Mouse (Mus musculus) hindbrain, embryonic 13.5 days (tissue): ENCODE measurements around the gene Ube2r2. TPM values are rescaled to one million over a fixed set of nuclear protein-coding genes. Genes with fewer than 3 reads are reported as not detected.

Experiments
- ATAC-seq: fragments of 200-750 bp; cut with Nextera tagmentation; 2 replicates; pipeline ENCODE4 v1.8.0; 2017; ENCODE audit warnings: moderate TSS enrichment; ENCODE audit not compliant: low FRiP score
- H3K27ac ChIP-seq: fragments of 300-500 bp; sonication (generic); 2 replicates; pipeline ENCODE4 v1.5.1; 2015; ENCODE audit warnings: inconsistent platforms, mild to moderate bottlenecking, moderate library complexity
- H3K27me3 ChIP-seq: fragments of 300-500 bp; sonication (generic); 2 replicates; pipeline ENCODE4 v1.6.1; 2015; ENCODE audit warnings: mild to moderate bottlenecking, inconsistent platforms
- H3K36me3 ChIP-seq: fragments of 300-500 bp; sonication (generic); 2 replicates; pipeline ENCODE4 v1.6.1; 2015; ENCODE audit warnings: mild to moderate bottlenecking, inconsistent platforms
- H3K4me1 ChIP-seq: fragments of 300-500 bp; sonication (generic); replicated peaks from 2 replicates; pipeline ENCODE4 v1.6.1; 2015; ENCODE audit warnings: inconsistent platforms
- H3K4me2 ChIP-seq: fragments of 300-500 bp; sonication (generic); 2 replicates; pipeline ENCODE4 v1.6.1; 2015; ENCODE audit warnings: inconsistent platforms, mild to moderate bottlenecking, moderate library complexity
- H3K4me3 ChIP-seq: fragments of 300-500 bp; sonication (generic); 2 replicates; pipeline ENCODE4 v1.5.1; 2015; ENCODE audit warnings: mild to moderate bottlenecking, inconsistent platforms
- H3K9ac ChIP-seq: fragments of 300-500 bp; sonication (generic); 2 replicates; pipeline ENCODE4 v1.6.1; 2015; ENCODE audit warnings: mild to moderate bottlenecking, inconsistent platforms
- H3K9me3 ChIP-seq: fragments of 300-500 bp; sonication (generic); 2 replicates; pipeline ENCODE4 v1.6.1; 2016; ENCODE audit warnings: inconsistent platforms
- WGBS: fragments of 180-500 bp; shearing (Covaris S2); methylation state at CpG from one replicate; pipeline ENCODE4 v1.1.7; 2015; 5-methylcytosine and 5-hydroxymethylcytosine counted together
- polyA plus RNA-seq: library from polyadenylated mRNA; unstranded; fragments of >200 nt; fragmentation: Nextera tagmentation; extraction: Ambion mirVana; gene quantifications from 2 replicates; pipeline ENCODE4 v1.2.1, GENCODE M21; 2015

The Ube2r2 gene
- polyA plus RNA-seq, 1 experiment from 2014 or later: 71.3 TPM

DNA sequence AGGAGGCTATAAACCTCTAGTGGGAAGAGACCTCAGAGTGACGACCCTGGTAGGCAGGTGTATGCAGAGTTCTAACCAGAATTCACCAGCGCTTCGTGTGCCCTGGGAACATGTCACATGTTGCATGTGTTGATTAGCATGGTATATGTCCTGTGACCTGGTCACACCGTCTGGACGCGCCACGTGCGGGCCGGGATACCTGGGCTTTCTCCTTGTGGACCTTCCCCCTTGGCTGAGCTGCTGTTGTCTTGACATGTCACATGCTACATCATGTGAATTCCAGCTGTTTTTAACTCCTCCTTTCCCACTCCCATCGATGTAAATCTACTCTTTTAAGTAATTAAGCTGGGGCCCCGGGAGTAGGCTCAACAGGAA is 37.0 kb upstream of the Ube2r2 start:
- Histone ChIP-seq H3K4me1 (peaks cover 12% of the 10 kb centered on the region), H3K4me2 (peak overlapping the region; percentile 90), H3K9ac (peak overlapping the region; percentile 75), H3K27ac (no peak overlapping the region), H3K27me3 (peaks cover 45% of the 10 kb centered on the region), H3K4me3 (peak overlapping the region; percentile 52), H3K9me3 (no peaks in the 10 kb centered on the region), H3K36me3 (no peaks in the 10 kb centered on the region)
- 17% methylated on average over 11 of the region's 11 CpGs for WGBS
- ATAC-seq: peak; percentile 50; the same call in 1 of the 2 replicates

DNA sequence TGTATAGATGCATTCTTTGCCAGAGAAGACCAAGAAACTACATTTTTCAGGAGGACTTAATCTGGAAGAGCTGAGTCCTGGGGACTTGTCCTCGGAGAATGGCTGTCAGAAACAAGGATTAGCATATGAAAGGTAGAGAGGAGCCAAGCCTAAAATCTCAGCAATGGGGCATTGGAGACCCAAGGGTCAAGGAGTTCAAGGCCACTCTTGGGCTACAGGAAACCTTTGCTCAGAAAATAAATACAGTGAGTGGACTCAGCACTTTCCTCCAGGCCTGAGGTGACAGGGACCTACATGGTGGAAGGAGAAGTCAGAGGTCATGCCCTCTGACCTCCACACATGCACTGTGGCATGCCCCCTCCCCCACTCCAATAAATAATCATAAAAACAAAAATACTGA is 34.6 kb upstream of the Ube2r2 start:
- no peaks in the 10 kb centered on the region for H3K36me3 ChIP-seq
- H3K4me3 ChIP-seq: no peak overlapping the region
- no peak overlapping the region for H3K4me2 ChIP-seq
- H3K9me3 ChIP-seq: no peaks in the 10 kb centered on the region
- no peak for ATAC-seq
- H3K27me3 ChIP-seq: peaks cover 42% of the 10 kb centered on the region
- H3K9ac ChIP-seq: no peak overlapping the region
- 23% methylated on average over 1 of the region's 1 CpGs for WGBS
- H3K4me1 ChIP-seq: peaks cover 12% of the 10 kb centered on the region
- no peak overlapping the region for H3K27ac ChIP-seq

DNA sequence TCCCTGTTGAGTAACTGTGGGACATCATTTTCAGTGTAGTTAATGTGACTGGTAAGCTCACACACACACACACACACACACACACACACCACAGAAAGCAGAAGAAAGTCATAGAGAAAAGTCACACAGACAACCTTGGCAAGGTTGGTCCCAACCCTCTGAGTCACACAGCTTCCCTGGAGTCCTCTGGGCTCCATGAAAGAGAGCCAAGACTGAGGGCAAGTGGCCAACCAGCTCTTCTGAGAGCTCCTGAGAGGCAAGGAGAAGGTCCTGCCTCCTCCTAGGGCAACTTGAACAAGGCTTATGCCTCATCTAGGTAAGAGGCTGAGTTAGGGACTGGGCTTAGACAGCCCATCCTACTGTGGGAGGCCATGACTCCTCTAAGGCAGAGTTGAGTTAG is 32.6 kb upstream of the Ube2r2 start:
- H3K4me3 ChIP-seq: no peak overlapping the region

DNA sequence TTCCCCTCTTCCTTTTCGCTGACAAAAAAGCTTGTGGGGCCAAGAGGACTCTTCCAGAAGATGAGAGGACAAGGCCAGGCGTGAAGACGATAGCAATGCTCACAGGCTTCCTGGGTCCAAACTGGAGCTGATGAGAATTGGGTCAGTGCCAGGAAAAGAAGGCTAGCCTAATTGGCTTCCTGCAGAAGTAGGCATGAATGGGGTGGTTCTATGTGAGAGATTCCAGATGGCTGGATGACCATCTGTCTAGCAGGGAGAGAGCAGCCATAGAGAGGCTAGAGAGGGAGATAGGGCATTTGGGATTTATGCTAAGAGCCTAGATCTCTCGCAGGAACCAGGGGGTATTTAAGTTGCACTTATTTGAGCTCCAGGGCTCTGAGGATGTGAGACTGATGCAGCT is 28.1 kb upstream of the Ube2r2 start:
- no peaks in the 10 kb centered on the region for H3K4me1 ChIP-seq
- no peak overlapping the region for H3K4me3 ChIP-seq
- ATAC-seq: no peak
- H3K4me2 ChIP-seq: no peak overlapping the region
- no peak overlapping the region for H3K27ac ChIP-seq
- WGBS: 71% methylated on average over 4 of the region's 4 CpGs
- no peak overlapping the region for H3K9ac ChIP-seq
- H3K36me3 ChIP-seq: no peaks in the 10 kb centered on the region
- H3K27me3 ChIP-seq: peaks cover 7% of the 10 kb centered on the region; the same call in 1 of the 2 replicates
- no peaks in the 10 kb centered on the region for H3K9me3 ChIP-seq

More for the DNA sequence above, 32.6 kb upstream of the Ube2r2 start:
- no peak overlapping the region for H3K9ac ChIP-seq
- ATAC-seq: no peak
- no peaks in the 10 kb centered on the region for H3K9me3 ChIP-seq
- no peaks in the 10 kb centered on the region for H3K36me3 ChIP-seq
- peaks cover 25% of the 10 kb centered on the region; the same call in 1 of the 2 replicates for H3K27me3 ChIP-seq
- no peak overlapping the region for H3K4me2 ChIP-seq
- H3K27ac ChIP-seq: no peak overlapping the region
- peaks cover 7% of the 10 kb centered on the region for H3K4me1 ChIP-seq

DNA sequence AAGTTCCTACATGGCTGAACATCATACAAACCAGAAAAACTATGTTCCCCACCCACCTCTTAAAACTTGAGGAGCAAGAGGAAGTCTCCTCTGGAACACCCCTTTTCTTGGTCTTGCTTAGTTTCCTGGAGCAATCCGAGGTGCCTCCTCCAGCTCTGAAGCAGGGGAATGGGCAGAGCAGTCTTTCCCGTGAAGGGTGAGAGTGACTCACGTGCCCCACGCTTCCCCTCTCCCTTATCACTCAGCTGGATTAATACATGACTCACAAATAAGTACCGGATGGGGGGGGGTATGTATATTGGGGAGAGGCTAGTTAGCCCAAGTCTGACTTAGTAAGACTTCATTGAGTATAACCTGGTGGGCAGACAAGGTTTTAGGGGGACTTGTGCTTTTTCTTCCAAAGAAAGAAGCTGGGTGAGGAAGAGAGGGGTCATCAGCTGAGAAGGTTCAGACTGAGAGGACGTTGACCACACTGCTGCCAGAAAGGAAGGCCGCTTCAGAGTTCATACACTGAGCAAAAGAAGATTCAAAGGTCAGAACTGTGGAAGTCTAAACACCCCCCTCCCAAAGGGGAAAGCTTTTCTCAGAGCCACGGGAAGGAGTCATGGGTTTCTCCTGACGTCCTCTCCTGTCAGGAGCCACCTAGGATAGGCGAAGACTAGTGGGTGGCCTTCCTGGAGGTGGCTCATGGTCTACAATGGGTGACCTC is 26.7 kb upstream of the Ube2r2 start:
- no peak overlapping the region for H3K27ac ChIP-seq
- WGBS: 86% methylated on average over 10 of the region's 10 CpGs
- H3K4me1 ChIP-seq: no peaks in the 10 kb centered on the region
- peaks cover 5% of the 10 kb centered on the region; the same call in 1 of the 2 replicates for H3K27me3 ChIP-seq
- H3K9ac ChIP-seq: no peak overlapping the region
- no peak for ATAC-seq
- no peak overlapping the region for H3K4me2 ChIP-seq
- H3K36me3 ChIP-seq: peaks cover 5% of the 10 kb centered on the region
- H3K9me3 ChIP-seq: no peaks in the 10 kb centered on the region
- H3K4me3 ChIP-seq: no peak overlapping the region

DNA sequence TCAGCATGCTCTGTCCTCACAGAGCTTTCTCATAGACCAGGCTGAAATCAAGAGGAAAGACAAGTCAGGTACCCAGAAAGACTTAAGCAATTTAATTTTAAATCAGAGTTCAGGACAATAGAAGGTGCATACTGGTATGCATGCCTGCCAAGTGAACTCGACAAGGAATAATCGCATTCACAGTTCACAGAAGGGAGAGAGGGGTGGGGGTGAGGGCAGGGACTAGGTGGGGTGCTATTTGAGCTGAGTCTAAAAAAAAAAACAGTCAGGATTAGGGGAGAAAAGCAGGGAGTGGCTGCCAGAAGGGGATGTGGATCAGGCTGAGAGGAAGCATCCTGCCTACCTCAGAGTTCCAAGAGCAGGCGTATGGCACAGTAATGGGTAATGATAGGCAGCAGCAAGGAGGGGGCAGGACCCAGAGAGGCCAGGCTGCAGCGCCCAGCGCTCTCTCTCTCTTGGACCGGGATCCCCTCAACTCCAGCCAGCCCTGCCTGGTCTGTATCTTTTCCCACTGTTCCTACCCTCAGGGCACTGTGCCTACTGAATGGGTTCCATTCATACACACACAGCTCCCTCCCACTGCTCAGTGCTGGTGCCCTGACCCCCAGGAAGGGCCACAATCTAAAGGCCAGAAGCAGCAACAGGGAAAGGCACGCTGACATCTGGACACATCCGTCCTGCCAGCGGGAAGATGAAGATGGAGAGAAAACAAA is 21.0 kb upstream of the Ube2r2 start:
- Histone ChIP-seq H3K9me3 (no peaks in the 10 kb centered on the region), H3K4me3 (no peak overlapping the region), H3K27me3 (no peaks in the 10 kb centered on the region), H3K27ac (no peak overlapping the region), H3K4me1 (no peaks in the 10 kb centered on the region), H3K4me2 (no peak overlapping the region), H3K36me3 (peaks cover 62% of the 10 kb centered on the region), H3K9ac (no peak overlapping the region)
- 83% methylated on average over 9 of the region's 9 CpGs for WGBS
- ATAC-seq: 0 out of 2 replicates have a peak, but pooled peaks have one; percentile 27

DNA sequence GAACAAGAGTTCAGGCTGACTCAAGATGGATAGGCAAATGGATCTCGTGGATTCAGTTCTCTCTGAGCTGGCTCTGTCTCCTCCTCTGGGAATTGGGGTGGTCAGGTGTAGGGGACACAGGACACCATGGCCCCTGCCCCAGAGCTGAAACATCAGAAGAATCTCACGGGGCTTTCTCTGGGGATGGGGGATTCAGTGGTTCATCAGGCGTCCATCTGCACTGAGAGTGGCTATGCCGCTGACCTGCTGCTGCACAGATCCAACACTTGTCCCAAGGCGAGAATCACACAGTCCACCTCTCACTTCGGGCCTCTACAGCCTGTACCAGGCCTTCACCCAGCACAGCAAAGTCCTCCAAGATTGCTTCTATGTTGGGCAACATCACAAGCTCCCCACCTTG is 20.5 kb upstream of the Ube2r2 start:
- WGBS: 88% methylated on average over 6 of the region's 6 CpGs
- Histone ChIP-seq H3K36me3 (peaks cover 67% of the 10 kb centered on the region), H3K4me1 (no peaks in the 10 kb centered on the region), H3K9ac (no peak overlapping the region), H3K9me3 (no peaks in the 10 kb centered on the region), H3K27me3 (no peaks in the 10 kb centered on the region), H3K4me3 (no peak overlapping the region), H3K4me2 (no peak overlapping the region), H3K27ac (no peak overlapping the region)
- no peak for ATAC-seq

DNA sequence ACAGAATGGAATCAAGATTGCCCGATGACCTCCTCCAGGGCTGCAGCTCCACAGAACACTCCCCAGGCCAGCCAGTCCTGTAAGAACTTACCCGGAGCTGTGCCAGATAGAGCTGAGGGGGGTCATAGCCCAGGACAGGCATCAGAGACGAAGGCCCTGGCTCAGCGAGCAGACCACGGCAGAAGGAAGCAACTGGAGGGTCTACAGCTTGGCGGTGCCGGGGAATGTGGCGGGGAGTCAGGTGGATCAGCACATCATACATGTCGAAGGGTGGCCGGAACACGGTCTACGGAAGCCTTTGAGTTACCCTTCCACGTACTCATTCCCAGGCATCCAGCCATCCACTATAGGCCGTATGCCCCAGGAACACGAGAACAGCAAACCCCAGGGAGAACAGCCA is 19.8 kb upstream of the Ube2r2 start:
- no peak overlapping the region for H3K9ac ChIP-seq
- no peak overlapping the region for H3K27ac ChIP-seq
- H3K9me3 ChIP-seq: no peaks in the 10 kb centered on the region
- no peak overlapping the region for H3K4me3 ChIP-seq
- peaks cover 74% of the 10 kb centered on the region for H3K36me3 ChIP-seq
- H3K27me3 ChIP-seq: no peaks in the 10 kb centered on the region
- no peak for ATAC-seq
- no peak overlapping the region for H3K4me2 ChIP-seq
- WGBS: 96% methylated on average over 15 of the region's 15 CpGs
- H3K4me1 ChIP-seq: no peaks in the 10 kb centered on the region

DNA sequence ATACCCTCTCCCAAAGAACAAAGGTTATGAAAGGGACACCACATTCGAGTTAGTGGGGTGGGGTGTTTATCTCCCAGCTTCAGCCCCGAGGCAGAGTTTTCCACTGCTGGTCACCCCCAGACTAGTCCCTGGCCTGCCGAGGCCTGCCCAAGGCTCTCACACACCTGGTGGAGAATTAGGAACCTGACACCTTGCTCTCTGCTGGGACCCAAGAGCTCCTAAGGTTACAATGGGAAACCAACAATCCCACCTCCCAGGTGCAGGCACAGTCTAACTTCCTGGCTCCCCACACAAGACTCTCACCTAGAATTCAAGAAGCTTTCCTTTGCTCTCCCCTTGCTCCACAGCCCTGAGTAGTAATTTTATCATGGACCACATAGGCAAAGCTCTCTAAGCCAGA is 18.7 kb upstream of the Ube2r2 start:
- Histone ChIP-seq H3K4me1 (no peaks in the 10 kb centered on the region), H3K4me3 (no peak overlapping the region), H3K27me3 (no peaks in the 10 kb centered on the region), H3K4me2 (no peak overlapping the region), H3K27ac (no peak overlapping the region), H3K9me3 (no peaks in the 10 kb centered on the region), H3K36me3 (peaks cover 85% of the 10 kb centered on the region), H3K9ac (no peak overlapping the region)
- no peak for ATAC-seq
- 92% methylated on average over 3 of the region's 3 CpGs for WGBS

DNA sequence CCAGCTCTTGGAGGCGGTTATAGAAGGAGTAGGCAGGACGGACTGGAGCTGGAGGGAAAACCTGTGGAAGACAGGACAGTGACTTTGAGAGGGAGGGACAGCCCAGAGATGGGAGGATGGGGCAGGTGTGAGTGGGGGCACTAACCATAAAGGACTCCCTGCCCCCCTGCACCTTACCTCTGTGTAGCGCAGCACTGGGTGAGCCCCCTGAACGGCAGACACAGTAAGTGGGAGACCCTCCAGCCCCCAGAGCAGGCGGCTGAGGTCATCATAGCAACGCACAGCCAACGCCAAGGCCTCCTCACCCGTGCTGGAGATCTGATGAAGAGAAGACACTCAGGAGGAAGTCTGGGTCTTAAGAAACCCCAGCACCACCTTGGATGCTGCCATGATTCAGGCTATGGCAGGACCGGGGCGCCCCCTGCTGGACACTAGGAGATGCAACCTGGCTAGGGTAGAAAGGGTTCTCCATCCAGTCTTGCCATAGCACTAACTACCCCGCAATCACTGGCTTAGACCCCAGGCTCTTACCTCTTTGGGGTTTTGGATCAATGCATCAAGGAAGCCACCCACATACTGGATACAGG is 16.7 kb upstream of the Ube2r2 start:
- no peaks in the 10 kb centered on the region for H3K9me3 ChIP-seq
- H3K9ac ChIP-seq: no peak overlapping the region
- ATAC-seq: no peak
- peaks cover 89% of the 10 kb centered on the region for H3K36me3 ChIP-seq
- WGBS: 76% methylated on average over 11 of the region's 11 CpGs
- H3K27ac ChIP-seq: no peak overlapping the region
- H3K4me3 ChIP-seq: no peak overlapping the region
- H3K4me2 ChIP-seq: no peak overlapping the region
- no peaks in the 10 kb centered on the region for H3K27me3 ChIP-seq
- H3K4me1 ChIP-seq: peaks cover 11% of the 10 kb centered on the region

DNA sequence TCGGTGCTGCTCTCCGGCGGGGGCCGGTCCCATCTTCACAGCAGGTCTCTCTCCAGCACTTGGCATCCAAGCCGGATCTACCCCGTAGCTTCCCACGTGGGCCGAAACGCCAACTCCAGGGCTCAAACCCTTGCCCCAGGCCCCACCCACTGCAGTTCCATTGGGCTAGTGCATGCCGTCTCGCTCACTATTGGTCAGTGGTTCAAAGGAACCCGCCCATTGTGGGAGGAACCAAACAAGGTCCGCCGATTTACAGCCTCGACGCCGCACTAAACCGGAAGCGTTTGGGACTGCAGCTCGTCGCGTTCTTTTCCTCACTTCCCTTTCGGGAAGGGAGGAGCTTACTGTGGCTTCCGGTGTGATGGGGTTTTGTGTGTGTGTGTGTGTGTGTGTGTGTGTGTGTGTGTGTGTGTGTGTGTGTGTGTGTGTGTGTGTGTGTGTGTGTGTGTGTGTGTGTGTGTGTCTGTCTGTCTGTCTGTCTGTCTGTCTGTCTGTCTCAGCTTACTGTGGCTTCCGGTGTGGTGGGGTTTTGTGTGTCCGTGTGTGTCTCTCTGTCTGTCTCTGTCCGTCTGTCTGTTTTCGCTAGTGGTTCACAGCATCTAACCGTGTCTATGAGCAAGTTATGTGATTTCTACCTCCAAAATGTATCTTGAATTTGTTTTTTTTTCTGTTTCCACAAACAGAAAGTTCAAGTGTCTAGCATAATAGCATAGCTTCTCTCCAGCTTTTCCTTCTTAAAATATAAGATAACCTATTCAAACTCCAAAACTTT is 11.2 kb upstream of the Ube2r2 start, which contains the start of gene Nol6:
Gene Nol6 (minus strand): TSS at position 276 of the 772 bp plus-strand sequence.
- Histone ChIP-seq H3K27me3 (peaks cover 2% of the 10 kb centered on the region; the same call in 1 of the 2 replicates), H3K9me3 (no peaks in the 10 kb centered on the region), H3K4me1 (peaks cover 12% of the 10 kb centered on the region), H3K4me2 (peak within 1 kb of the TSS; percentile 88), H3K36me3 (peaks cover 33% of the 10 kb centered on the region), H3K9ac (peak within 1 kb of the TSS; percentile 80), H3K27ac (peak within 1 kb of the TSS; percentile 48; the same call in 1 of the 2 replicates), H3K4me3 (peak within 1 kb of the TSS; percentile 69)
- WGBS: 1% methylated on average over 29 of the region's 29 CpGs
- peak; percentile 100 for ATAC-seq

DNA sequence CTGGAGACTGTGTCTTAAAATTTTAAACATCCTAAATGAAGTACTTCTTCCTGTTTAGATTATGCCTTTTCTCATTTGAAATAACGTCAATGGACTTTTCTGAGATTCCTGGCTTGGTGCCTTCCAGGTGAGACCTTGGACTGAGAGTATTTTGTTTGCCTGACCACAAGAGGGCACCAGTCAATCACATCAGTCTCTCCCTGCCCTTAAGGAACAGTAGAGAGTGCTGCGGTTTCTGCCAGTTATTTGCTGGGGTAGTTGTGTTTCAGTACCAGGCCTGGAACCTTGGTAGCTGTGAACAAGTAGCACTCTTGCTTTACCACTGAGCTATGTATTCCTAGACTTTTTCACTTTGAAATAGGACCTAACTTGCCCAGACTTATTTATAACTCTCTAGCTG is 6.1 kb upstream of the Ube2r2 start:
- Histone ChIP-seq H3K27ac (no peak overlapping the region), H3K9ac (no peak overlapping the region), H3K4me2 (no peak overlapping the region), H3K4me3 (no peak overlapping the region), H3K27me3 (peaks cover 2% of the 10 kb centered on the region; the same call in 1 of the 2 replicates), H3K36me3 (no peaks in the 10 kb centered on the region), H3K9me3 (no peaks in the 10 kb centered on the region), H3K4me1 (peaks cover 2% of the 10 kb centered on the region)
- ATAC-seq: no peak
- WGBS: 4% methylated on average over 2 of the region's 2 CpGs
